13 mouse cellular contexts compared by ENCODE assay signal in genomic region chr8:125291506-125291905, GRCm38 (mm10).
DNase-seq lines count a peak whose midpoint lies in the region; ATAC-seq and TF ChIP-seq lines count a peak whose summit lies in the region.
"Had no signal": no experiment of that assay in that cellular context is flagged by ENCODE, and none has a peak within 500 bp of the region (broad histone marks: within the 10 kb centered on the region; RNA-seq: fewer than 3 reads in every experiment).

No protein-coding gene starts in this region.

- DNase-seq in gastrocnemius, postnatal 10 days: peak; percentile 19
- no peak for DNase-seq in gastrocnemius, postnatal 4 days (ENCODE audit: low spot score in 2 of 2)
- peak; percentile 49 to 56 for DNase-seq in heart, adult 2 months
- peak; percentile 61 to 66 for DNase-seq in kidney, postnatal 36 days
- no peak for DNase-seq in layer of hippocampus, adult 9-11 months
- no peak for DNase-seq in layer of hippocampus, postnatal 14 days (ENCODE audit: low spot score in 2 of 2)

- H3K27ac ChIP-seq in heart, adult 2 months: peak overlapping the region; percentile 55
- H3K27ac ChIP-seq in intestine, embryonic 15.5 days: no peak overlapping the region
- no peak overlapping the region for H3K27ac ChIP-seq in forebrain, embryonic 15.5 days (replicated peaks)
- H3K27ac ChIP-seq: left cerebral cortex, adult 2 months; liver, embryonic 14.5 days had no signal

- 20% methylated on average over 10 of the region's 10 CpGs for WGBS in heart, adult 2 months
- WGBS in intestine, embryonic 15.5 days: 38% methylated on average over 10 of the region's 10 CpGs
- WGBS in forebrain, embryonic 15.5 days: 55% methylated on average over 10 of the region's 10 CpGs

- TF ChIP-seq CTCF in heart, adult 2 months (IDR thresholded peaks at IDR 0.05): no peak

- no peak overlapping the region for H3K4me2 ChIP-seq in intestine, embryonic 15.5 days (replicated peaks)
- no peak overlapping the region for H3K4me2 ChIP-seq in forebrain, embryonic 15.5 days (replicated peaks)
- H3K4me2 ChIP-seq: hindbrain, embryonic 15.5 days had no signal

- H3K9ac ChIP-seq in heart, adult 2 months (ENCODE audit: low read depth, low read length): no peak overlapping the region
- H3K9ac ChIP-seq in intestine, embryonic 15.5 days: no peak overlapping the region
- H3K9ac ChIP-seq in forebrain, embryonic 15.5 days (replicated peaks): no peak overlapping the region
- H3K9ac ChIP-seq: hindbrain, embryonic 15.5 days; liver, embryonic 14.5 days had no signal

- TF ChIP-seq POLR2A in heart, adult 2 months (IDR thresholded peaks at IDR 0.05; ENCODE audit: insufficient read depth, low read depth, low read length): no peak

- H3K4me3 ChIP-seq in heart, adult 2 months: no peak overlapping the region
- H3K4me3 ChIP-seq in intestine, embryonic 15.5 days (replicated peaks): no peak overlapping the region
- no peak overlapping the region for H3K4me3 ChIP-seq in forebrain, embryonic 15.5 days
- H3K4me3 ChIP-seq: hindbrain, embryonic 15.5 days; left cerebral cortex, adult 2 months had no signal

- ATAC-seq in intestine, embryonic 15.5 days: peak; percentile 74
- no peak for ATAC-seq in forebrain, embryonic 15.5 days (replicated peaks)
- ATAC-seq: forebrain, embryonic 14.5 days; midbrain, embryonic 16.5 days had no signal

- H3K36me3 ChIP-seq in heart, adult 2 months (ENCODE audit: control insufficient read depth, insufficient read depth, low read length): no peaks in the 10 kb centered on the region
- H3K36me3 ChIP-seq in intestine, embryonic 15.5 days: no peaks in the 10 kb centered on the region
- H3K36me3 ChIP-seq in forebrain, embryonic 15.5 days: no peaks in the 10 kb centered on the region
- H3K36me3 ChIP-seq: hindbrain, embryonic 15.5 days had no signal

- intact Hi-C loops in heart, adult 2 months (cut with DNase I): loop anchor here (5.0 kb wide), 2 partner anchors 54 to 96 kb away; no protein-coding TSS in a partner anchor

- H3K27me3 ChIP-seq in heart, adult 2 months (ENCODE audit: control insufficient read depth, insufficient read depth, low read length): no peaks in the 10 kb centered on the region
- H3K27me3 ChIP-seq in intestine, embryonic 15.5 days (replicated peaks): no peaks in the 10 kb centered on the region
- no peaks in the 10 kb centered on the region for H3K27me3 ChIP-seq in forebrain, embryonic 15.5 days
- H3K27me3 ChIP-seq: hindbrain, embryonic 15.5 days had no signal

- TF ChIP-seq EP300 in heart, adult 2 months (IDR thresholded peaks at IDR 0.05; ENCODE audit: insufficient read depth, low read depth, low read length): no peak

- peaks cover 40% of the 10 kb centered on the region for H3K4me1 ChIP-seq in heart, adult 2 months (ENCODE audit: control insufficient read depth, insufficient read depth, low read length)
- H3K4me1 ChIP-seq in intestine, embryonic 15.5 days (replicated peaks): peaks cover 28% of the 10 kb centered on the region
- H3K4me1 ChIP-seq in forebrain, embryonic 15.5 days: peaks cover 22% of the 10 kb centered on the region

- no peaks in the 10 kb centered on the region for H3K9me3 ChIP-seq in intestine, embryonic 15.5 days
- no peaks in the 10 kb centered on the region for H3K9me3 ChIP-seq in forebrain, embryonic 15.5 days
- H3K9me3 ChIP-seq: hindbrain, embryonic 15.5 days had no signal

- no peaks in the 10 kb centered on the region for H3K79me2 ChIP-seq in heart, adult 2 months (replicated peaks; ENCODE audit: control insufficient read depth, insufficient read depth, low read length)

Comparison
In these comparisons a context has a peak if more than half of its experiments do, and no peak if none do; other contexts are left out.
1. DNase-seq: peak in gastrocnemius, postnatal 10 days (single experiment), heart, adult 2 months (2 of 2) and kidney, postnatal 36 days (2 of 2); none in gastrocnemius, postnatal 4 days (0 of 2), layer of hippocampus, adult 9-11 months (single experiment) and layer of hippocampus, postnatal 14 days (0 of 2).